Mouse (Mus musculus) gastrocnemius, adult 18-20 months (tissue): ENCODE data around the gene Ybey. TPM values are rescaled to one million over a fixed set of nuclear protein-coding genes. Genes with fewer than 3 reads are reported as not detected.

Source experiments
- DNase-seq: peaks from one replicate; pipeline ENCODE4 v3.0.0; 2021; ENCODE audit warnings: low spot score
- long read RNA-seq, 2 experiments: library from polyadenylated mRNA; stranded (forward); transcript quantifications; one replicate each; pipeline ENCODE4 v2.0.0; 2021
- total RNA-seq, 2 experiments: library from RNA; stranded (reverse); gene quantifications; 2 replicates each; pipeline ENCODE4 v1.2.3; 2021

The Ybey gene
- total RNA-seq = 1 to 10 TPM; 3.8 to 3.9 TPM
- long read RNA-seq, experiment 1, full-length matches to known transcripts = 6 of 13 reads
- long read RNA-seq, experiment 1, partial matches to known transcripts = 4 of 13 reads
- long read RNA-seq, experiment 1, other reads (novel, unspliced or antisense) = 3 of 13 reads
- long read RNA-seq, experiment 2, full-length matches to known transcripts = 5 of 9 reads
- long read RNA-seq, experiment 2, partial matches to known transcripts = 2 of 9 reads
- long read RNA-seq, experiment 2, other reads (novel, unspliced or antisense) = 2 of 9 reads

GRCm38 (mm10) chr10:76468203-76469162 lies at the start of gene Ybey, which contains the start of gene Mcm3ap:
Ybey (minus strand) TSS chr10:76469114.
Mcm3ap (plus strand) TSS chr10:76468927.
- peak; percentile 88 for DNase-seq

- peak; percentile 64 for DNase-seq
Measured at GRCm38 (mm10) chr10:76512965-76513583, 44.2 kb upstream of the Ybey start.

GRCm38 (mm10) chr10:76505865-76506264 lies 37.0 kb upstream of the Ybey start:
- DNase-seq = no peak

- DNase-seq = no peak
Measured at GRCm38 (mm10) chr10:76504271-76504943, 35.5 kb upstream of the Ybey start.

GRCm38 (mm10) chr10:76497522-76497921 lies 28.6 kb upstream of the Ybey start:
- no peak for DNase-seq

- no peak for DNase-seq
Measured at GRCm38 (mm10) chr10:76496366-76496765, 27.5 kb upstream of the Ybey start.

- DNase-seq = no peak
Measured at GRCm38 (mm10) chr10:76495501-76495900, 26.6 kb upstream of the Ybey start.

GRCm38 (mm10) chr10:76493527-76493926 lies 24.6 kb upstream of the Ybey start:
- no peak for DNase-seq

GRCm38 (mm10) chr10:76489205-76489604 lies 20.3 kb upstream of the Ybey start:
- no peak for DNase-seq

- DNase-seq = no peak
Measured at GRCm38 (mm10) chr10:76488265-76488664, 19.4 kb upstream of the Ybey start.

GRCm38 (mm10) chr10:76486302-76486701 lies 17.4 kb upstream of the Ybey start:
- no peak for DNase-seq

GRCm38 (mm10) chr10:76481480-76481879 lies 12.6 kb upstream of the Ybey start:
- no peak for DNase-seq

- no peak for DNase-seq
Measured at GRCm38 (mm10) chr10:76480851-76481250, 11.9 kb upstream of the Ybey start.

GRCm38 (mm10) chr10:76473759-76474158 lies 4.8 kb upstream of the Ybey start:
- no peak for DNase-seq

- DNase-seq = no peak
Measured at GRCm38 (mm10) chr10:76462721-76463120, 6.2 kb downstream of the Ybey start.

- no peak for DNase-seq
Measured at GRCm38 (mm10) chr10:76462312-76462711, 6.6 kb downstream of the Ybey start.

GRCm38 (mm10) chr10:76461255-76461654 lies 7.7 kb downstream of the Ybey start:
- DNase-seq = no peak

GRCm38 (mm10) chr10:76455289-76455688 lies 13.6 kb downstream of the Ybey start:
- DNase-seq = peak; percentile 42

- DNase-seq = peak; percentile 26
Measured at GRCm38 (mm10) chr10:76448851-76449250, 20.1 kb downstream of the Ybey start, which contains the start of gene 2610028H24Rik. 2610028H24Rik (plus strand) TSS chr10:76449081.

GRCm38 (mm10) chr10:76447406-76448229 lies 21.3 kb downstream of the Ybey start:
- DNase-seq = peak; percentile 77
